In genomic region chr9:21002270-21002626, GRCm38 (mm10) we compare ENCODE assay signal across 8 mouse cellular contexts. TPM values are rescaled to one million over a fixed set of nuclear protein-coding genes. Genes with fewer than 3 reads are reported as not detected.
DNase-seq lines count a peak whose midpoint lies in the region; ATAC-seq and TF ChIP-seq lines count a peak whose summit lies in the region.

No protein-coding gene starts in this region.

- H3K27ac ChIP-seq in heart, embryonic 16.5 days (ENCODE audit: low read length) = peak overlapping the region; percentile 77; the same call in 1 of the 2 replicates
- H3K27ac ChIP-seq in bone marrow, adult 2 months (ENCODE audit: control insufficient read depth, insufficient read depth, low read depth, low read length, poor library complexity) = peak overlapping the region; percentile 65; the same call in 1 of the 2 replicates
- H3K27ac ChIP-seq in hindbrain, embryonic 11.5 days (ENCODE audit: low read depth, low read length) = peak overlapping the region; percentile 31; the same call in 1 of the 2 replicates
- H3K27ac ChIP-seq in midbrain, embryonic 11.5 days (ENCODE audit: low read depth, low read length) = 0 out of 2 replicates have a peak overlapping the region, but pooled peaks have one; percentile 11

- ATAC-seq in heart, embryonic 16.5 days (replicated peaks; ENCODE audit: extremely low read depth, insufficient read depth, low FRiP score) = no peak
- peak; percentile 65 for ATAC-seq in hindbrain, embryonic 11.5 days (ENCODE audit: low FRiP score)
- ATAC-seq in midbrain, embryonic 11.5 days (ENCODE audit: low FRiP score) = peak; percentile 57

- TF ChIP-seq CTCF in bone marrow, adult 2 months (IDR thresholded peaks at IDR 0.05; ENCODE audit: control insufficient read depth, insufficient read depth, low read length) = no peak

- peak overlapping the region; percentile 87 for H3K9ac ChIP-seq in heart, embryonic 16.5 days (ENCODE audit: low read length)
- peak overlapping the region; percentile 82 for H3K9ac ChIP-seq in hindbrain, embryonic 11.5 days (ENCODE audit: low read depth, low read length)
- peak overlapping the region; percentile 88 for H3K9ac ChIP-seq in midbrain, embryonic 11.5 days (ENCODE audit: low read length)

- no peaks in the 10 kb centered on the region for H3K27me3 ChIP-seq in heart, embryonic 16.5 days (ENCODE audit: control insufficient read depth, insufficient read depth, low read length)
- no peaks in the 10 kb centered on the region for H3K27me3 ChIP-seq in hindbrain, embryonic 11.5 days (ENCODE audit: control insufficient read depth, insufficient read depth, low read length)
- no peaks in the 10 kb centered on the region for H3K27me3 ChIP-seq in midbrain, embryonic 11.5 days (ENCODE audit: control insufficient read depth, insufficient read depth, low read length)

- no peak for DNase-seq in heart, adult 8-10 months (ENCODE audit: low spot score)
- DNase-seq in hindbrain, embryonic 11.5 days (ENCODE audit: low spot score) = no peak
- no peak for DNase-seq in midbrain, embryonic 11.5 days (ENCODE audit: low spot score, missing footprints)
- no peak for DNase-seq in yolk sac, embryonic 10.5 days (ENCODE audit: low spot score)
- no peak for DNase-seq in adrenal gland, adult 8-10 months
- DNase-seq in left cerebral cortex, adult 11 months (ENCODE audit: low spot score) = no peak

- H3K4me2 ChIP-seq in heart, embryonic 16.5 days (ENCODE audit: low read depth, low read length) = peak overlapping the region; percentile 77
- peak overlapping the region; percentile 86 for H3K4me2 ChIP-seq in hindbrain, embryonic 11.5 days (replicated peaks; ENCODE audit: low read depth, low read length)
- peak overlapping the region; percentile 85 for H3K4me2 ChIP-seq in midbrain, embryonic 11.5 days

- H3K9me3 ChIP-seq in heart, embryonic 16.5 days (replicated peaks; ENCODE audit: control insufficient read depth, low read length) = no peaks in the 10 kb centered on the region
- no peaks in the 10 kb centered on the region for H3K9me3 ChIP-seq in hindbrain, embryonic 11.5 days (ENCODE audit: control insufficient read depth, low read length)
- no peaks in the 10 kb centered on the region for H3K9me3 ChIP-seq in midbrain, embryonic 11.5 days (ENCODE audit: control insufficient read depth, low read length)

- H3K36me3 ChIP-seq in heart, embryonic 16.5 days (ENCODE audit: control insufficient read depth, insufficient read depth) = peaks cover 19% of the 10 kb centered on the region
- H3K36me3 ChIP-seq in hindbrain, embryonic 11.5 days (ENCODE audit: control insufficient read depth, insufficient read depth, low read length) = no peaks in the 10 kb centered on the region
- H3K36me3 ChIP-seq in midbrain, embryonic 11.5 days (ENCODE audit: control insufficient read depth, insufficient read depth, low read length) = peaks cover 1% of the 10 kb centered on the region; the same call in 1 of the 2 replicates

- TF ChIP-seq POLR2A in bone marrow, adult 2 months (IDR thresholded peaks at IDR 0.05; ENCODE audit: borderline replicate concordance, control insufficient read depth, low read depth, low read length) = no peak

- WGBS in heart, embryonic 16.5 days = 12% methylated on average over 7 of the region's 7 CpGs
- 7% methylated on average over 7 of the region's 7 CpGs for WGBS in bone marrow, adult 2 months
- 15% methylated on average over 7 of the region's 7 CpGs for WGBS in hindbrain, embryonic 11.5 days
- WGBS in midbrain, embryonic 11.5 days = 14% methylated on average over 7 of the region's 7 CpGs

- H3K4me1 ChIP-seq in heart, embryonic 16.5 days (ENCODE audit: control insufficient read depth, insufficient read depth, low read length) = peaks cover 5% of the 10 kb centered on the region; the same call in 1 of the 2 replicates
- no peaks in the 10 kb centered on the region; the same call in 1 of the 2 replicates for H3K4me1 ChIP-seq in bone marrow, adult 2 months (ENCODE audit: control insufficient read depth, insufficient read depth, low read length)
- no peaks in the 10 kb centered on the region for H3K4me1 ChIP-seq in hindbrain, embryonic 11.5 days (replicated peaks; ENCODE audit: control insufficient read depth, insufficient read depth, low read length)
- H3K4me1 ChIP-seq in midbrain, embryonic 11.5 days (ENCODE audit: control insufficient read depth, insufficient read depth, low read length) = no peaks in the 10 kb centered on the region

- peak overlapping the region; percentile 82 for H3K4me3 ChIP-seq in heart, embryonic 16.5 days (ENCODE audit: low read length)
- peak overlapping the region; percentile 86 for H3K4me3 ChIP-seq in bone marrow, adult 2 months (replicated peaks; ENCODE audit: control insufficient read depth, low read depth, low read length)
- H3K4me3 ChIP-seq in hindbrain, embryonic 11.5 days (ENCODE audit: low read depth, low read length) = peak overlapping the region; percentile 88
- H3K4me3 ChIP-seq in midbrain, embryonic 11.5 days (ENCODE audit: low read depth, low read length) = peak overlapping the region; percentile 84

RNA-seq across cellular contexts. Expression of gene Mrpl4, which starts 0.3 kb away (rescaled TPM):
- 170 and 173 TPM in 2 replicates for polyA plus RNA-seq in heart, embryonic 16.5 days (2015; fragmentation: Nextera tagmentation; extraction: Ambion mirVana)
- total RNA-seq in heart, adult 8-10 months (2022) = 100 to 1,000 TPM; 135 to 142 (median 136) TPM
- 13.8 and 27.4 TPM in 2 replicates for polyA plus RNA-seq in bone marrow, adult 2 months (2011; ENCODE audit: insufficient read depth, insufficient read length, low replicate concordance, missing spikeins)
- 120 and 132 TPM in 2 replicates for polyA plus RNA-seq in hindbrain, embryonic 11.5 days (2014; fragmentation: Nextera tagmentation; extraction: Ambion mirVana)
- 120 and 121 TPM in 2 replicates for polyA plus RNA-seq in midbrain, embryonic 11.5 days (2014; fragmentation: Nextera tagmentation; extraction: Ambion mirVana)
- 100 to 1,000 TPM; 124 to 131 (median 129) TPM for total RNA-seq in adrenal gland, adult 8-10 months (2022)

RNA-seq across cellular contexts. Expression of gene Icam1, which starts 13.5 kb away (rescaled TPM):
- 23.8 and 29.6 TPM in 2 replicates for polyA plus RNA-seq in heart, embryonic 16.5 days (2015; fragmentation: Nextera tagmentation; extraction: Ambion mirVana)
- total RNA-seq in heart, adult 8-10 months (2022) = 10 to 100 TPM in 2 of 4 experiments, 1 to 10 TPM in 2; 7.5 to 11.3 (median 9.9) TPM
- polyA plus RNA-seq in bone marrow, adult 2 months (2011; ENCODE audit: insufficient read depth, insufficient read length, low replicate concordance, missing spikeins) = 4.4 and 15.3 TPM in 2 replicates
- polyA plus RNA-seq in hindbrain, embryonic 11.5 days (2014; fragmentation: Nextera tagmentation; extraction: Ambion mirVana) = 4.3 and 4.5 TPM in 2 replicates
- 3.9 and 4.0 TPM in 2 replicates for polyA plus RNA-seq in midbrain, embryonic 11.5 days (2014; fragmentation: Nextera tagmentation; extraction: Ambion mirVana)
- total RNA-seq in adrenal gland, adult 8-10 months (2022) = 10 to 100 TPM; 14.9 to 33.1 (median 22.2) TPM

RNA-seq across cellular contexts. Expression of gene S1pr2, which starts 25.7 kb away (rescaled TPM):
- 18.2 and 23.7 TPM in 2 replicates for polyA plus RNA-seq in heart, embryonic 16.5 days (2015; fragmentation: Nextera tagmentation; extraction: Ambion mirVana)
- 1 to 10 TPM; 1.8 to 6.8 (median 4.6) TPM for total RNA-seq in heart, adult 8-10 months (2022)
- 0.84 and 2.2 TPM in 2 replicates for polyA plus RNA-seq in bone marrow, adult 2 months (2011; ENCODE audit: insufficient read depth, insufficient read length, low replicate concordance, missing spikeins)
- polyA plus RNA-seq in hindbrain, embryonic 11.5 days (2014; fragmentation: Nextera tagmentation; extraction: Ambion mirVana) = 23.4 TPM in 2 replicates
- polyA plus RNA-seq in midbrain, embryonic 11.5 days (2014; fragmentation: Nextera tagmentation; extraction: Ambion mirVana) = 18.1 and 20.1 TPM in 2 replicates
- 10 to 100 TPM; 18.8 to 36.9 (median 26.6) TPM for total RNA-seq in adrenal gland, adult 8-10 months (2022)

RNA-seq across cellular contexts. Expression of gene Icam4, which starts 26.9 kb away (rescaled TPM):
- 2.0 and 3.0 TPM in 2 replicates for polyA plus RNA-seq in heart, embryonic 16.5 days (2015; fragmentation: Nextera tagmentation; extraction: Ambion mirVana)
- 1 to 10 TPM in 1 of 4 experiments, under 1 TPM in 3; 0.27 to 1.9 (median 0.74) TPM for total RNA-seq in heart, adult 8-10 months (2022)
- 31.6 and 34.0 TPM in 2 replicates for polyA plus RNA-seq in bone marrow, adult 2 months (2011; ENCODE audit: insufficient read depth, insufficient read length, low replicate concordance, missing spikeins)
- polyA plus RNA-seq in hindbrain, embryonic 11.5 days (2014; fragmentation: Nextera tagmentation; extraction: Ambion mirVana) = 5.4 and 5.7 TPM in 2 replicates
- 5.4 and 9.2 TPM in 2 replicates for polyA plus RNA-seq in midbrain, embryonic 11.5 days (2014; fragmentation: Nextera tagmentation; extraction: Ambion mirVana)
- total RNA-seq in adrenal gland, adult 8-10 months (2022) = 1 to 10 TPM; 1.6 to 7.8 (median 5.4) TPM

RNA-seq across cellular contexts. Expression of gene Icam5, which starts 29.6 kb away (rescaled TPM):
- polyA plus RNA-seq in heart, embryonic 16.5 days (2015; fragmentation: Nextera tagmentation; extraction: Ambion mirVana) = 0.08 TPM in 1 of 2 replicates, not detected in the other
- total RNA-seq in heart, adult 8-10 months (2022) = under 1 TPM in 1 of 4 experiments, not detected in 3; 0.12 TPM
- 1.5 and 1.7 TPM in 2 replicates for polyA plus RNA-seq in bone marrow, adult 2 months (2011; ENCODE audit: insufficient read depth, insufficient read length, low replicate concordance, missing spikeins)
- 0.24 TPM in 1 of 2 replicates, not detected in the other for polyA plus RNA-seq in hindbrain, embryonic 11.5 days (2014; fragmentation: Nextera tagmentation; extraction: Ambion mirVana)
- not detected in 2 replicates for polyA plus RNA-seq in midbrain, embryonic 11.5 days (2014; fragmentation: Nextera tagmentation; extraction: Ambion mirVana)
- under 1 TPM; 0.23 to 0.94 (median 0.50) TPM for total RNA-seq in adrenal gland, adult 8-10 months (2022)

Comparison
In these comparisons a context has a peak if more than half of its experiments do, and no peak if none do; other contexts are left out.
1. H3K27ac ChIP-seq: peak in every context shown above with its lines; median percentile 77 in heart, embryonic 16.5 days; 65 in bone marrow, adult 2 months; 31 in hindbrain, embryonic 11.5 days; 11 in midbrain, embryonic 11.5 days.